Mouse (Mus musculus) G1E-ER4 (cell line): ENCODE data around the gene Cmpk2. TPM values are rescaled to one million over a fixed set of nuclear protein-coding genes. Genes with fewer than 3 reads are reported as not detected.

ENCODE experiments used
- GATA1 ChIP-seq: IDR thresholded peaks from one replicate; pipeline ENCODE4 v1.8.0; 2012; ENCODE audit warnings: low read length, inconsistent platforms
- polyA plus RNA-seq: library from polyadenylated mRNA; stranded (reverse); fragments of >175 nt; gene quantifications from 2 replicates; pipeline ENCODE4 v1.2.3, GENCODE M21; 2012

Gene Cmpk2
- not detected in 2 replicates for polyA plus RNA-seq

DNA sequence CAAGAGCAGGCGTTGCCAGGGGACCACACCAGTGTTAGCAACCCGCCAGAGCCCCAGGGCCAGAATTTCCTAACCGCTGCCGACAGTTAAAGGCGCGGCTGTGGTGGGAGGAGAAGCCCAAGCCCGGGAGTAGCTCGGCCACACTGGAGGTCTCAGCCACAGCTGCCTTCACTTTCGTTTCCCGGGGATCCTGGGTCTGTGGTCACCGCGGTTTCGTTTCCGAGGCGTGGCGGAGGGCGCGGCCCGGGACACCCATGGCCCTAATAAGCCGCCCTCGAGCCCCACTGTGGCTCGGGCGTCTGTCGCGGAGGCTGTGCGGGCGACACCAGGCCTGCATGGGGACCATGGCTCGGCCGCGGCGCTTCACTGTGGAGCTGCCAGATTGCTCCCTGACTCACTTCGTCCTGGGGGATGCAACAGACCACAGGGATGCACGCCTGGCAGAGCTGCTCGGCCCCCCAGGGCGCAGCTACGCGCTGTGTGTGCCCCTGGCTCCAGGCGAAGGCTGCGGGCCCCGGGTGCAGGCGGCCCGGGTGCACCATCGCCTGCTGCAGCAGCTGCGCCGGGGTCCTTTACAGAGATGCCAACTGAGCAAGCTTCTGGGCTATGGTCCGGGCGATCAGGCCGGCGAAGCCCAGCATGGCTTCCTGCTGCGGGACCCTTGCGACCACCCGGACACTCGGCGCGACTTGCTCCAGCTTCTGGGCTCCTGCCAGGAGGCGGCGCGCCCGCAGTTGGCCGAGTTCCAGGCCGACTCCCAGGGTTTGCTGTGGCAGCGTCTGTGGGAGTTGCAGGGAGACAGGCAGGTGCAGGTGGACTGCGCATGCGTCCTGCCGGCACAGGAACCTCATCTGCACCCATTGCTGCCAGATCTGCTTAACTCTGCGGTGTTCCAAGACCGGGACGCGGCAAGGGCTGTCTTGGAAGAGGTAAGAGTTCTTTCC, at the start of gene Cmpk2:
TSS of gene Cmpk2 (plus strand) at position 107 of the 944 bp plus-strand sequence.
- no peak for TF ChIP-seq GATA1

DNA sequence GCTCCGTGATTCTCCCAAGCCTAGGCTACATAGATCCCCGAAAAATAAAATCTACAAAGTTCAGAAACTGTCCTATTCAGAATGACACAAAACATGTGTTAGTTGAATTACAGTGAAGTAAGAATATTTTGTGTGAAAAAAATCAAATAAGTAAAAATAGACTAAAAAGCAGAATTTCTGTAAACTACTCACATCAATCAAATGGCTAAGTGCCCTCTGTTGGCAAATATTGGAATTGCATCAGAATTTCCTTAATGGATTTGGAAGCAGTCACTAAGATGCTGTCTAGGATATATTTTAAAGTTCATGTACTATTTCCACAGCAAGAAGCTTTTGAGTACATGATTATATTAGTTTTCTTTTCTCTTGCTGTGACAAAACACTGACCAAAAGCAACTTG, 44.2 kb upstream of the Cmpk2 start:
- no peak for TF ChIP-seq GATA1

GRCm38 (mm10) chr12:26436334-26436733, 32.7 kb upstream of the Cmpk2 start:
- TF ChIP-seq GATA1 = no peak

DNA sequence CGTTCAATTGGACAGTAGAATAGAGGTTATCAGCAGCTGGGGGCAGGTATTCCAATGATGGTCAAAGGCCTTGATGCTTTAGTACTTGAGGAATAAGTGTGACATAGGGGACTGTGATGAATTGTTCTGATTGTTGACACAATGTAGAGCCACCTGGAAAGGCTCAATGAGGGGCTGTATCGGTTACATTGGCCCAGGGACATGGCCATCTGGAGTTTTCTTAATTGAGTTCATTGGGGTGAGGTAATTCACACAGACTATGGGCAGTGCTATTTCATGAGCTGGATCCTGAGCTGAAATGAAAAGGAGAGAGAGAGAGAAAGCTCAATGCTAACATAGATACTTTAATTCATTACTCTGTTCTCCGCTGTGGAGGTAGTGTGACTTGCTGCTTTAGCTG, 31.1 kb upstream of the Cmpk2 start:
- TF ChIP-seq GATA1 = no peak

GRCm38 (mm10) chr12:26439366-26439765, 29.6 kb upstream of the Cmpk2 start:
- no peak for TF ChIP-seq GATA1

DNA sequence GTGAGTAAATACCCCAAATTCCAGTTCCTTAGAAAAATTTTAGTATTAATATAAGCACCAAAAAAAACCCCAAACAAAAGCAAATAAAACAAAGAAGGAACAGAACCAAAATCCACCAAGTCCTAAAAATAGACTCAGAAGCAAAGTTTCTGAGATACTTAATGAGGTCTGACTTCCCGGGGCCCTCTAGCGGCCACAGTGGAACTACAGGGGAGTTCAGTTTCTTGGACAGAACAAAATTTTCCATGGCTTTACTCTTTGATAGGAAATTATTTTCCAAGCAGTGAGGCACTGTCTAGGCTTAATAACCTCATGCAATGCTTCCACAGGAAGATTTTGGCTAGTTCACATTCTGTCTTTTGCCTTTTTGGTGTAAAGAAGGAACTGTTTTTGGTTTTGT, 24.9 kb upstream of the Cmpk2 start:
- no peak for TF ChIP-seq GATA1

DNA sequence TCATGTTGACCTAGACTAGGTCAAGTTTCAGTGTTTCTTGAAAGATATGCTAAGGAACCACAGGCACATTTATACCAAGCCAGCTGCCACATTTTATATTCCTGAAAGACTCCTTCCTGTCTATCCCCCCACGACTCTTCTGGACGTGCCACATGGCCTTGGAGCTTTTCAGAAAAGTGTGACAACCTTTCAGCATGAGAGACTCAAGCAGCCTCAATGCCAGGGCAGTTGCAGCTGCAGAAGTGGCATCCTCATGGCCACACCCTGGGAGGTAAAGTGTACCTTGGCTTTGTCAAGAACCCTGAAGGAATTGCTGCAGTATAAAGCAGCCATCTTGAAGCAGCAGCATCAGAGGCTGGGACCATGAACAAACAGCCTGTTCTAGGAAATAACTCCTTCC, 24.5 kb upstream of the Cmpk2 start:
- no peak for TF ChIP-seq GATA1

DNA sequence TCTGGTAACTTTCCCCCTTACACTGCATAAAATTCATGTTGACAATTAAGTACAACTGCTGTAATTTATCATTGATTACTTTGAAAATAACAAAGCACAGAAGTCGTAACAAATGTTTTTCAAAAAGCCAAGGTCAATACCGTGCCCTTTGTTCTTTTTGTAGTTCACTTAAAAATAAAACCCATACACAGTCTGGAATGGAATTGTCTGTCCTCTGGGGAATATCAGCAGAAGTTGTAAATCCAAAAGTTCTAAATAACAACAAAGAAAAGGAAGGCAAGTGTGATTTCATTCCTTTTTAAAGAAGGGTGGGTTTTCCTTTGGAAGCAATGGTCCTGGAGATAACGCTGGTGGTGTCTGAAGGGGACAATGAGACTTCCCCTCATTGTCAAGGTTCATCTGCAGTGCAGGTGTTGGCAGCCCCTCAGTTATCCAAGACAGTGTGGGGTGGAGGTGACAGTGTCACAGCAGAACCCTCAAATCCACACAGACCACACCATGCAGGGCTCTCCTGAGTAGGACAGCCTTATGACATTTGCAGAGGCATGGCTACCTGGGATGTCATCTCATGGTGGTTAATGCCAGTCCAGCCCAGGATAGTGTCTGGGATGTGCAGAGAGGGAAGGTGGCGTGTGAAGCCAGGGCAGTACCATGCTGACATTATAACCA, 22.5 kb upstream of the Cmpk2 start:
- no peak for TF ChIP-seq GATA1

DNA sequence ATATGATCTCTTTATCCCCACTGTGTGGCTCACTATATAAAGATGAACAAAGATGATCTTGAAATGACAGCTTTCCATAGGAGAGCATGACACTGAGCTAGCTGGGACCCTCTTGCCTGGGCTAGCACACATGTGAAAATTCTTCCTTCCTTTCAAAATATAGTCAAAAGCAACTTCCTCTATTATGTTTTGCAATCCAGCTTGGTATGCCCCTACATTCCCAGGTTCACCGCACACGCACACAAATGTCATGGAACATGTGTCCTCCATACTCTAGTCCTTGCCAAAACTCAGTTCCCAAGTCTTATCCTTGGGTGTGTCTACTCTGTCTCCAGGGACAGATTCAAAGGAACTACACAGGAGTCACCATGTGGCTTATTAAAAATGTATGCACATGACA, 19.5 kb upstream of the Cmpk2 start:
- TF ChIP-seq GATA1 = no peak

DNA sequence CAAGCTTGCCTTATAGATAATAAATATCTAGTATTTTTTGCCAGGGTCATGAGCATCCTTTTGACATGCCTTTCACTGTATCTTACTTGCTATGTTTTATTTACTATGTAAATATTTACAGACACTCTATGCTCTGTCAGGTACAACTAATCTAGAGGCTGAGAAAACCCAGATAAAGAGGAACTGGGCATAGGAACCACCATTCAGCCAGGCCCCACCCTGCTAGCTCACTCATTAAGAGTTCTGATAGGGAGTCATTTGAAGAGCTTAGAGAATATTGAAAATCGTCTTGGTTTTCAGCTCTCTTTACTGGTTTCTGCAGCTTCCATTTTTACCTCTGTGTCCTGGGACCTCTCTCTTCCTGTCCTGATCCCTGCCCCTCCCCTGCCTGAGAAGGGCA, 17.9 kb upstream of the Cmpk2 start:
- no peak for TF ChIP-seq GATA1

DNA sequence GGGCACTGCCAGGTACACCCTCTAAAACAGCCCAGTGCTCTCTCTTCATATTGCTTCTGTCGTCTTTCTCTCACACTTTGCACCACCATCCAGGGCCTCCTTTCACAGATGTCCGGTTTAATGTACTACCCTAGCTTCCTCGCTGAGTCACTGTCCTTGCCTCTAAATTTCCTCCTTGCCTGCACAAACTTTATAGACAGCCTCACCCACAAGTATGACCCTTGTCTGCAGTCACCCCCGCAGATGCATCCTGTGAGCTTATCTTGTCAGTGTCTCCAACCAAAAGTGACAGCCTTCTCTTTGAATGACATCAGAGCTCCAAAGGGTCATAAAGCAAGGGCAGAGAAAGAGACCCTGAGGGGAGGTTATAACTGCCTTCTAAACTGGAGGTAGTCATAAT, 16.1 kb upstream of the Cmpk2 start:
- TF ChIP-seq GATA1 = no peak

- no peak for TF ChIP-seq GATA1
Measured at GRCm38 (mm10) chr12:26454682-26455081, 14.3 kb upstream of the Cmpk2 start.

DNA sequence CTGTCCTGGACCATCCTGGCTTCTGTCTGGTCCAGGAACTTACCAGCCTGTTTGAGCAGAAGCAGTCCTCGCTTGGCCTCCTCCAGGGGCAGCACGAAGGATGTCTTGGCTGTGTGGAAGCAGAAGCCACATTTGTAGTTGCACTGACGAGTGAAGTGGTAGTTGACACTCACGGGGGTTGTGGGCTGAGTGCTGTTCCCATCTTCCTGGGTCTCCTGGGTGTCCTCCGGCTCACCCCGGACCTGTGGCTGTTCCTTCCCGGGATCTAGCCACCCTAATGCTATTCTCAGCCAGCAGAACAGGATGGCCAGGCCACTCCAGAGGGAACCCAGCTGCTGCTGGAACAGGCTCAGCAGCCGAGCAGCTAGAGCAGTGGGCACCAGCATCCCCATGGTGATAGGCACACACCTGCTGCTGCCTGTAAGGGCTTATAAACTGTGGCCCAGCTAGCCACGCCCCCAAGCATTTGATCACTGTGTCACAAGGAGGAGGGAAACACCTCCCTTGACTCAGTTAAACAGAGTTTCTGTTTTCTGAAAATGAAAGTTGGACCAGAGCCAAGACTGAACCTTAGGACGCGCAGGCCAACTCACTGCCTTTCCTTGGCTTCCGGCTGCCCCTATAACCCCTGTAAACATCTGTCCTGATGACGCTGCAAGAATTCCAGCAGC, 12.8 kb upstream of the Cmpk2 start, which contains the start of gene Rsad2:
TSS of gene Rsad2 (minus strand) at position 425 of the 671 bp plus-strand sequence.
- TF ChIP-seq GATA1 = no peak

DNA sequence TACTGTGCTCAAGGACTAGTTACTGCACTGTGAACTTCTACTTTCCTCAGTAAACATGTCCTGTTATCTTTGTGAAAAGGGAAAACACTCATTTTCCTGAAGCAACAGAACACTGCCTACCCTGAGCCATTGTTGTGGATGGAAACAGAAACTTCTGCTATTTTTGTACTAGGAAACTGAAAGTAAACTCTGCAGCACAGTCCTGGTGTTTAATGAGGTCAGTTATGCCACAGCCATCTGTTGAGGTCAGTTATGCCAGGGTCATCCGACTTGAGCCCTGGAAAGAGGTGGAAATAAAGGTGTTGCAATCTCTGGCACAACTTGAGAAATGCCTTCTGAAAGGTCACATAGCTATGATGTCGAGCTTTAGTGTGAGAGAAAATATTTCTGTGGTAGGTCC, 8.9 kb upstream of the Cmpk2 start:
- TF ChIP-seq GATA1 = no peak

DNA sequence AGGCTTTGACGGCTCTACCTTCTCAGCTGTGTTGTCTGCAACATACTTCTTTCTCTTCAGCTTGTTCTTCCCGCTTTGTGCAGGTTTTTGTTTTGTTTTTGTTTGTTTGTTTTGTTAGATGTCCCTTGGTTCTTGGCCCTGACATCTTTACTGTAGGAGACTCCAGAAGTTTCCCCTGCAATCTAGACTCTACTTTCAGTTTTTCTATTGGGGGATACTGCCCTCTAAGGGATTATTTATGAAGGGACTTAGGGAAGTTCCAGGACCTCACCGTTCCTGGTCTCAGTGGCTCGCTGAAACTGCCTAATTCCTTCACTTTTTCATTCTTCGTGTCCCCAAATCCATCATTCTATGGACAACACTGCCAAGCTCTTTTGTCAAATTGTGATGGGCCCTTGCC, 3.4 kb upstream of the Cmpk2 start:
- TF ChIP-seq GATA1 = no peak

- no peak for TF ChIP-seq GATA1
Measured at GRCm38 (mm10) chr12:26470042-26470409, 1.0 kb downstream of the Cmpk2 start.

DNA sequence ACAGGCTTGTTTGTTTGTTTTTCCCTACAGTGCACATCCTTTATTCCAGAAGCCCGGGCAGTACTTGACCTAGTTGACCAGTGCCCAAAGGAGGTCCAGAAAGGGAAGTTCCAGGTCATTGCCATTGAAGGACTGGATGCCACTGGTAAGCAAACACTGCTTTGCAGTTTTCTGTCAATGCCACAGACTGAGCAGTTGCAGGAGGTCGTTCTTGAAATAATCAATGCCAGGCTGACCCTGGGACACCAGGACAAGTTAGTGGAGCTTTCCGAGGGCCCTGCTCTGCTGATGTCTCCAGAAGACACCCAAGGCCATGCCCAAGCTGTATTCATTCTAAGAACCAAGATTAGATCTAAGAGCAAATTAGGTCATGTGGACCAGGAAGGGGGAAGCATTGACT, 2.4 kb downstream of the Cmpk2 start:
- TF ChIP-seq GATA1 = no peak
